Mouse (Mus musculus): ENCODE measurements at regions not wholly inside any gene's neighbourhood (a gene's known extent, or its start where the extent isn't known, plus 50 kb on each side); places are given as distances from the start of the nearest gene placed in this dataset.
"Not testable (repeated sequence)": the region's sequence is repeated elsewhere in the genome, so short reads cannot be mapped to it uniquely, and the experiment has no call there.

GRCm38 (mm10) chr6:99940118-99940517 lies 213.9 kb upstream of the Prok2 start:
- in situ Hi-C loops (cut with MboI, MseI), result no loop called here

GRCm38 (mm10) chr6:99939382-99939781 lies 213.2 kb upstream of the Prok2 start:
- in situ Hi-C loops (cut with MboI, MseI), result no loop called here

- in situ Hi-C loops (cut with MboI, MseI), result no loop called here
These were observed 212.8 kb upstream of the Prok2 start for GRCm38 (mm10) chr6:99938949-99939348.

DNA sequence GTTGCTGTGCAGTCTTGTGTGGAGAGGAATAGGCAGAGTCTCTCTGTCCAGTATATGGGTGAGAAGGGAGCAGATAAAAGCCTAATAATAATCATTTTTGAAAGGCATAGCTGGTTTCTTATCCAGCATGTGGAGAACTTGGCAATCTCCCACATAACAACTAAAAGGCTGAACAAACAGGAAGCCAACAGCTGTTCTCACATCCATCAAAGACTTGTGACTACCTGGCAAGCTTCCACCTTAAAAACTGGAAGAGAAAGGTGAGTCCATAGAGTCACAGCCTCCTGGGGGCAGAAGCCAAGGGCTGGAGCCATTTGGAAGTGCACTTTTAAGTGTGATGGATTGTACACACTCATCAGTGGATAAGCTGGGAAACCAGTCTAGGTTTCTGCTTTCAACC lies 210.5 kb upstream of the Prok2 start:
- in situ Hi-C loops (cut with MboI, MseI), result no loop called here

GRCm38 (mm10) chr6:99935373-99935772 lies 209.2 kb upstream of the Prok2 start:
- in situ Hi-C loops (cut with MboI, MseI), result no loop called here

- in situ Hi-C loops (cut with MboI, MseI), result no loop called here
These were observed 208.2 kb upstream of the Prok2 start for GRCm38 (mm10) chr6:99934394-99934793.

GRCm38 (mm10) chr6:99933404-99933803 lies 207.2 kb upstream of the Prok2 start:
- in situ Hi-C loops (cut with MboI, MseI), result no loop called here

GRCm38 (mm10) chr6:99932923-99933322 lies 206.7 kb upstream of the Prok2 start:
- in situ Hi-C loops (cut with MboI, MseI), result no loop called here

DNA sequence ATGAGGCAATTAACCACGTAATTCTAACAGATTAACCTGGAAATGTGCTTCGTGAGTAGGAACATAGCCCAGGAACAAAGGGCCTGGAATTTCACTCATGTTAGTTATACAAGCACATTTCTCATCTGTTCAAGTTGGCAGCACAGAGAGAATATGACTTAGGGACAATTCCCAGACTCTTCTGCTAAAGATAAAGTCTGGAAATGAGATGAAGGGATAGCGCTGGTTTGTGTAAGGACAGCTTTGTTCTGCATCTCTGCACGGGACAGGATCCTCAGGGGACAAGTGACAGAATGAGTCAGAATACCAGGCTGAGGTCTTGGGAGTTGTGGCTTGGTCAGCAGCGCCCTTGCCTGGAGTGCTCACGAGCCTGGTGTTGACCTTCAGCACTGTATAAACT lies 206.2 kb upstream of the Prok2 start:
- in situ Hi-C loops (cut with MboI, MseI), result no loop called here

DNA sequence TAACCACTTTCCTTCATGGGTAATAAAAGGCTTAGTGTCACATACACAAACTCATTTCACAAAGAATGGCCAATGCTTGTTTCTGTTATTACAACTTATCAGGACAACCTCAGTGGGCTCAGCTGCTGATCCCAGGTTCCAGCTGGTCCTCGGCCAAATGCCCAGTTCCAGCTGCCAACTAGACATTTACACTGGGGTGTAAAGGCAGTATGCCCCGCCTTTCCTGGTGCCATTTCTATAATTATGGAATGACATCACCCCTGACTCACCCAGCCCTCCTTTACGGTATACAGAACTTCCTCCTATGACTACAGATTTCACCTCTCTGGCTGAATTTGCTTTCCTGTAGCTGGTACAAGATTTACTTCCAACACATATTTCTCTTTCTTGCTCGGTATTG lies 205.4 kb upstream of the Prok2 start:
- in situ Hi-C loops (cut with MboI, MseI), result no loop called here

DNA sequence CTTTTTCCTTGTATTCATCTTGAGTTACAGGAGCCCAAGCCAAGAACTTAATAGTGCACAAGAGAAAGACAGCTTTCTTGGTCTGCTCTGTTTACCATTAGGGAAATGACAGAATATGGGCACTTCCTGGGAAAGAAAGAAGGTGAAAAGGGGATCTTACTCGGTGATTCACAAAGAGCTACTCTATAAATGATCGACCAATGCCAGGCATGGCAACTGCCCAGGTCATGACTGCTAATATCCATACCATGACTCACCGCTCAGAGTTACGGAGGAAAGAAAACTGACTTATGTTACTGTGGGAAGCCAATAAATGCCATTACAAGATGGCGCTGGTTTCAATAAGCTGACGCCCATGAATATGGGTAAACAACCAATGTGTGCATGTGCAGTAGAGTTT lies 204.1 kb upstream of the Prok2 start:
- in situ Hi-C loops (cut with MboI, MseI), result no loop called here

GRCm38 (mm10) chr6:99927933-99928555 lies 201.9 kb upstream of the Prok2 start:
- in situ Hi-C loops (cut with MboI, MseI), result loop anchor here (10.0 kb wide), 1 partner anchor 563 kb away; no protein-coding TSS in a partner anchor

GRCm38 (mm10) chr6:99924181-99924580 lies 198.0 kb upstream of the Prok2 start:
- in situ Hi-C loops (cut with MboI, MseI), result loop anchor here (10.0 kb wide), 1 partner anchor 559 kb away; no protein-coding TSS in a partner anchor

DNA sequence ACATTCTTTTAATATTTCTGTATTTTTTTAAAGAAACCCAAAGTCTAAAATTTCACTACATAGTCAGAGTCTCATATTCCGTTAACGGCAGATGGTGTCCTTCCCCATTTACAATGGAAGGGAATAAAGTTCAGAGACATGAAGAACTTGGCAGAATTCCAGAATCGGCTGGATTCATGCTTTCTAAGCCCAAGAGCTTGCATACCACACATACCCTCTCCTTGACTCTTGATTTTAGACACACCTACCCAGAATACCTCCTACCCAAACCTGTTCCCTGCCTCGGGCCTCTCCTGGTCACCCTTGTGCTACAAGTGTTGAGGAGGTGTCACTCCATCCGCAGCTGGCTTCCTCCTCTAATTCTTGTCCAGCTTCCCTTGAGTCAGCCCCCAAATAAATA lies 195.8 kb upstream of the Prok2 start:
- in situ Hi-C loops (cut with MboI, MseI), result loop anchor here (10.0 kb wide), 1 partner anchor 557 kb away; no protein-coding TSS in a partner anchor

DNA sequence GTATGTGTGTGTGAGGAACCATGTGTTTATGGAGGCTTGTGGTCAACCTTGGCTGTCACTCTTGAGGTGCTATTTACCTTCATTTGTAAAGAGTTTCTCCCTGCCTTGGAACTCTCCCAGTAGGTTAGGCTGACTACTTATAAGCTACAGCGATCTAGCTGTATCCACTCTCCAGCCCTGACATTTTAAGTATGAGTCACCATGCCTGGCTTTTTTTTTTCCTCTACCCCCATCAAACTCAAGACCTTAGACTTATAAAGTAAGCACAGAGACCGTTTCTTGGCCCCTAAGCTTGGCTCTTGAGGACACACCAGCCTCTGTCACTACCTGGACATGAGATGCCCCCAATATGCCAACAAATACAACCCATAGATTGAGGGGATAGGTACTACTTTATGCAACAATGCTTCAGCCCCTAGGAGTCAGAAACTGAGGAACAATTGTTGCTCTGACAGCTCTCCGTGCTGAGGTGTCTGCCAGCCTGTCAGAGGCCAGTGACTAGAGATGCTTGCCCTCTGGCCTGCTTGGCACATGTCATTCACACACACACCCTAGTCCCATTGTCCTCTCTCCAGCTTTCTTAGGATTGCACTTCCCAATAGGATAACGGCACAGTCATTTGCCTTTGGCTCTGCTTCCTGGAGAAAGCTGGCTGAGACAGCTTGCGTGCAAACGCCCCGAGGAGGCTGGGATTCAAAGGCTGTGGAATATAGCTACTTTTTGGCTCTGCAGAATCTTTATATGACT lies 193.8 kb upstream of the Prok2 start:
- in situ Hi-C loops (cut with MboI, MseI), result loop anchor here (10.0 kb wide), 1 partner anchor 555 kb away; no protein-coding TSS in a partner anchor

GRCm38 (mm10) chr6:99918351-99918750 lies 192.2 kb upstream of the Prok2 start:
- in situ Hi-C loops (cut with MboI, MseI), result no loop called here

DNA sequence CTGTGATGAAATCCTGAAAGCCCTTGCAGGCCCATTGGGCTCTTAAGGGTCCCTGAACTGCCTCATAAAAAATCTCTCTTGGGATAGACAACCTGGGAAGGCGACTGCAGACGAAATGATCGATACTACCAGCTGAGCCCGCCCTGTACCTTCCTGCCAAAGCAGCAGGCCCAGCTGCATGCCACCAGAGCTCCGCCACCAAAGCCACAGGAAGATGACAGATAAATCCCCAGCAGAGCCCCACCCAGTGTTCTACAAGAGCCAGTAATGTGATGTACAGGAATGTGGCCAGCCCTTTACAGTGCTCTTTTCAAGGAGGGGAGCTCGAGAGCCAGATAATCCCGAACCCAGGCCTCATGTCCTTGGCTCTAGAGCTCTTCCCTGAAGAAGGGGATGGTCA lies 183.7 kb upstream of the Prok2 start:
- in situ Hi-C loops (cut with MboI, MseI), result no loop called here

DNA sequence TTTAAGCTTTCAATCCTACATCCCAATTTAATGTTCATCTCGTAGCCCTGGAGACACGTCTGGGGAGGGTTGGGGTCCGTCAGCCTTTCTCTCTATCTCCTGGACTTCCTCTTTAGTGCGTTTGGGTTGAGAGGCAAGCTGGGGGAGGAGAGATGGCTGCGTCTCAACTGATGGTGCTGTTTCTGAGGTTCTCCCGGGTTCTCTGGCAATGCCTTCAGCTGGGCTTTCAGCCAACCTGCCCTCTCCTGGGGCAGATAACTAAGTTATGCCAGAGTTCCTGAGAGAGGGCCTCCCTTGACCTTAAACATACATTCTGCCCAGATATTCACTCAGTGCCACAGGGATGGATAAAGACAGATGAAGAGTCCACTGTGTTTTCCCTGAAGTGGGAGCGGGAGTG lies 183.3 kb upstream of the Prok2 start:
- in situ Hi-C loops (cut with MboI, MseI), result no loop called here

GRCm38 (mm10) chr6:99908066-99908465 lies 181.9 kb upstream of the Prok2 start:
- in situ Hi-C loops (cut with MboI, MseI), result no loop called here

DNA sequence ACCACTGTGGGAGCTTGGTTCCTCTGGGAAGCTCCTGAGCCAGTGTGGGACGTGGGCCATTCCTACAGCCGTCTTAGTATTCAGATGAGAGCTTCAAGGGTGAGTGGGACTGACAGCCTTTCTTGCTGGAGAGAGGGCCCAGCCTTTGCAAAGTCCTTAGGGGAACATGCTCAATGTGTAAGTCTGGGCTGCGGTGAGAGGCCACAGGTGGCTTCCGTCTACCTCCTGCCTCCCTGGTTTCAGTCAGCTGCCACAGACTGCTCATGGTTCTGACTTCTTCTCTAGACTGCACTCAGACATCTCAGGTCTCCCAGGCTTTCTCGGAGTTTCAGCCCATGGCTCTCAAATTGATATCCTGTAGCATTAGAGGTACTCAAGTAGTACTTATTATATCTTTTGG lies 179.0 kb upstream of the Prok2 start:
- in situ Hi-C loops (cut with MboI, MseI), result no loop called here

- in situ Hi-C loops (cut with MboI, MseI), result no loop called here
These were observed 178.4 kb upstream of the Prok2 start for GRCm38 (mm10) chr6:99904607-99905006.

DNA sequence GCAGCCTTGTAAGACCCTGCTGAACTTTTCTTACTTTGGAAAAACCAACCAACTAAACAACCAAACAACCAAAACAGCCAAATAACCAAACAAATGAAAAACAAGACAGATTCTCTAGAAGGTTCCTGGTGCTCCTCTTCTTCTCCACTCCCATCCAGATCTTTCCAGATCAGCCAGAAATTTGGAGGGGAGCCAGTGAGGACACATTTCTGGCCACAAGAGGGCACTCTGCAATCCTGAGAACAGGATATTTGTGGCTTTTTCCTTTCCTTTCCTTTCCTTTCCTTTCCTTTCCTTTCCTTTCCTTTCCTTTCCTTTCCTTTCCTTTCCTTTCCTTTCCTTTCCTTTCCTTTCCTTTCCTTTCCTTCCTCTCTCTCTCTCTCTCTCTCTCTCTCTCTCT lies 177.9 kb upstream of the Prok2 start:
- in situ Hi-C loops (cut with MboI, MseI), result not testable (repeated sequence)

DNA sequence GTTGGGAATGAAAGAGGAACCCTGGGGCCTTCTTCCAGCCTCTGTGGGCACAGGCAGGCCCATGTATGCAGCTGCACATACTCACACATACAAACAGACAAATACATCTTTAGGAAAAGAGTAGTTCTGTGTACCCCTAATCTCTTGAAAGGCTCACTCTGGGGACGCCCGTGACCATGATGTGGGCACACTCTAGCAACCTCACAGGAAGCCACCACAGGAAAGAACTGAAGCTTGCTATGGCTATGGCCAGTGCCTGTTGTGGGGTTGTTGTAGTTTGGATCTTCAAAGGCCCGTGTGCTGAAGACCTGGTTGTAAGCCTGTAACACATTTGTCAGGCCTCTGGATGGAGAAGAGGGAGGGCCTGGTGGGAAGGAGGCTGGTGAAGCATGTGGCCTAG lies 175.4 kb upstream of the Prok2 start:
- in situ Hi-C loops (cut with MboI, MseI), result no loop called here
